Mouse (Mus musculus) CH12.LX (cell line): ENCODE measurements around the gene Atp13a4. TPM values are rescaled to one million over a fixed set of nuclear protein-coding genes. Genes with fewer than 3 reads are reported as not detected.

Experiments used
- DNase-seq: peaks from one replicate; pipeline ENCODE4 v3.0.0-alpha.2; 2013; ENCODE audit errors: extremely low read depth
- H3K27ac ChIP-seq: 2 replicates; pipeline ENCODE4 v1.5.1; 2012; ENCODE audit warnings: low read depth, mild to moderate bottlenecking, control low read depth, moderate library complexity; ENCODE audit not compliant: insufficient read depth
- H3K27me3 ChIP-seq: replicated peaks from 2 replicates; pipeline ENCODE3; 2012; ENCODE audit warnings: inconsistent platforms
- H3K36me3 ChIP-seq, 2 experiments: replicated peaks in 1 of 2; 2 replicates each; pipeline versions ENCODE3 to v1.6.1; 2012; ENCODE audit warnings: inconsistent platforms in 1 of 2, low read length in 1 of 2, mild to moderate bottlenecking in 1 of 2, mixed read lengths in 1 of 2, moderate library complexity in 1 of 2; ENCODE audit not compliant: control insufficient read depth in 1 of 2, insufficient read depth in 1 of 2
- H3K4me1 ChIP-seq, 2 experiments: 2 replicates each; pipeline ENCODE4 v1.6.1; 2012; ENCODE audit warnings: inconsistent platforms in 1 of 2, moderate library complexity in 1 of 2; ENCODE audit not compliant: insufficient read depth in 2 of 2, control insufficient read depth in 1 of 2
- H3K4me2 ChIP-seq: 2 replicates; pipeline ENCODE4 v1.6.1; 2012; ENCODE audit warnings: low read depth, mild to moderate bottlenecking, control low read depth; ENCODE audit not compliant: poor library complexity, insufficient read depth, severe bottlenecking
- H3K4me3 ChIP-seq, 3 experiments: fragments of 150-350 bp in 1 of 3; sonication (generic) in 1 of 3; replicated peaks in 1 of 3; 2 replicates each; pipeline versions ENCODE3 to v1.5.1; 2011 to 2012; ENCODE audit warnings: low read depth in 2 of 3, low read length in 2 of 3, mild to moderate bottlenecking in 2 of 3, moderate library complexity in 2 of 3, control low read depth in 1 of 3, improper control_type of control experiment in 1 of 3, inconsistent platforms in 1 of 3, mixed read lengths in 1 of 3; ENCODE audit not compliant: poor library complexity in 1 of 3
- H3K79me2 ChIP-seq: replicated peaks from 2 replicates; pipeline ENCODE4 v1.6.1; 2012; ENCODE audit warnings: mild to moderate bottlenecking, moderate library complexity; ENCODE audit not compliant: control insufficient read depth, poor library complexity, insufficient read depth, severe bottlenecking; ENCODE audit errors: extremely low read depth
- H3K9ac ChIP-seq: 2 replicates; pipeline ENCODE4 v1.6.1; 2012; ENCODE audit warnings: low read depth, mild to moderate bottlenecking, control low read depth, moderate library complexity; ENCODE audit not compliant: insufficient read depth
- H3K9me3 ChIP-seq: replicated peaks from 2 replicates; pipeline ENCODE3; 2012; ENCODE audit warnings: low read length, inconsistent platforms, mixed read lengths
- CHD1 ChIP-seq: IDR thresholded peaks from 2 replicates; pipeline ENCODE4 v1.6.1; 2012; ENCODE audit warnings: low read depth, low read length, improper control_type of control experiment, inconsistent platforms
- ELF1 ChIP-seq: IDR thresholded peaks from 2 replicates; pipeline ENCODE4 v1.6.1; 2014; ENCODE audit warnings: low read depth, mild to moderate bottlenecking, inconsistent platforms, low read length, improper control_type of control experiment
- EP300 ChIP-seq: IDR thresholded peaks from 2 replicates; pipeline ENCODE4 v1.6.1; 2011; ENCODE audit warnings: low read length, improper control_type of control experiment
- GABPA ChIP-seq: IDR thresholded peaks from 2 replicates; pipeline ENCODE4 v1.6.1; 2012; ENCODE audit warnings: low read depth, low read length, improper control_type of control experiment, inconsistent platforms; ENCODE audit not compliant: insufficient replicate concordance
- HCFC1 ChIP-seq: IDR thresholded peaks from 2 replicates; pipeline ENCODE4 v1.6.1; 2012; ENCODE audit warnings: low read depth, mild to moderate bottlenecking, inconsistent platforms, low read length, improper control_type of control experiment
- IRF4 ChIP-seq: IDR thresholded peaks from 2 replicates; pipeline ENCODE4 v1.6.1; 2014; ENCODE audit warnings: low read depth, mild to moderate bottlenecking, inconsistent platforms, low read length, improper control_type of control experiment
- JUN ChIP-seq: IDR thresholded peaks from 2 replicates; pipeline ENCODE4 v1.6.1; 2011; ENCODE audit warnings: low read depth, mild to moderate bottlenecking, low read length, improper control_type of control experiment, moderate library complexity; ENCODE audit not compliant: insufficient read depth
- MEF2A ChIP-seq: IDR thresholded peaks from 2 replicates; pipeline ENCODE4 v1.6.1; 2014; ENCODE audit warnings: low read depth, mild to moderate bottlenecking, inconsistent platforms, low read length, improper control_type of control experiment, borderline replicate concordance
- MXI1 ChIP-seq: IDR thresholded peaks from 2 replicates; pipeline ENCODE4 v1.6.1; 2011; ENCODE audit warnings: mild to moderate bottlenecking, low read depth, low read length, improper control_type of control experiment
- NRF1 ChIP-seq: IDR thresholded peaks from 2 replicates; pipeline ENCODE4 v1.6.1; 2014; ENCODE audit warnings: low read depth, mild to moderate bottlenecking, inconsistent platforms, low read length, improper control_type of control experiment, moderate library complexity
- PAX5 ChIP-seq: IDR thresholded peaks from 2 replicates; pipeline ENCODE4 v1.6.1; 2012; ENCODE audit warnings: low read length, inconsistent platforms, mixed read lengths
- POLR2A ChIP-seq: IDR thresholded peaks from 2 replicates; pipeline ENCODE4 v1.6.1; 2011; ENCODE audit warnings: low read depth, mild to moderate bottlenecking, improper control_type of control experiment, low read length
- RCOR1 ChIP-seq: conservative IDR thresholded peaks from 2 replicates; pipeline ENCODE4 v1.6.1; 2012; ENCODE audit warnings: low read depth, mild to moderate bottlenecking, inconsistent platforms, low read length, improper control_type of control experiment
- SIN3A ChIP-seq: IDR thresholded peaks from 2 replicates; pipeline ENCODE4 v1.6.1; 2012; ENCODE audit warnings: low read length, improper control_type of control experiment, inconsistent platforms
- TCF12 ChIP-seq: IDR thresholded peaks from 2 replicates; pipeline ENCODE4 v1.6.1; 2014; ENCODE audit warnings: low read depth, mild to moderate bottlenecking, inconsistent platforms, low read length, improper control_type of control experiment
- UBTF ChIP-seq: IDR thresholded peaks from 2 replicates; pipeline ENCODE4 v1.6.1; 2012; ENCODE audit warnings: low read depth, mild to moderate bottlenecking, inconsistent platforms, low read length, improper control_type of control experiment, moderate library complexity
- ZC3H11A ChIP-seq: IDR thresholded peaks from 2 replicates; pipeline ENCODE4 v1.6.1; 2012; ENCODE audit warnings: low read depth, mild to moderate bottlenecking, inconsistent platforms, low read length, improper control_type of control experiment
- dilution Hi-C: fragments of 300-500 bp; cut with MboI; formaldehyde crosslinking; loops from 2 replicates; pipeline ENCODE4 v1.14.3; 2020; ENCODE audit warnings: low sequenced_read_pairs; ENCODE audit not compliant: extremely low pct_unique_long_range_greater_than_20kb, extremely low pct_ligation_motif_present
- in situ Hi-C: fragments of 300-500 bp; cut with MboI; formaldehyde crosslinking; loops from 3 replicates; pipeline ENCODE4 v1.14.3; 2019; ENCODE audit warnings: low sequenced_read_pairs, low pct_ligation_motif_present, low pct_unique_long_range_greater_than_20kb, mixed read lengths
- polyA plus RNA-seq: library from polyadenylated mRNA; unstranded; fragments of >175 nt; gene quantifications from 2 replicates; pipeline ENCODE4 v1.2.1, GENCODE M21; 2012; ENCODE audit warnings: low read depth; ENCODE audit not compliant: insufficient read length
- total RNA-seq, 2 experiments: library from RNA; depleted of rRNA; stranded (reverse); fragments of 300-350 nt in 1 of 2; fragments of >200 nt in 1 of 2; gene quantifications; 2 replicates each; pipeline ENCODE4 v1.2.3; 2012 to 2014

Gene Atp13a4
- total and polyA plus RNA-seq, 3 experiments = not detected

DNA sequence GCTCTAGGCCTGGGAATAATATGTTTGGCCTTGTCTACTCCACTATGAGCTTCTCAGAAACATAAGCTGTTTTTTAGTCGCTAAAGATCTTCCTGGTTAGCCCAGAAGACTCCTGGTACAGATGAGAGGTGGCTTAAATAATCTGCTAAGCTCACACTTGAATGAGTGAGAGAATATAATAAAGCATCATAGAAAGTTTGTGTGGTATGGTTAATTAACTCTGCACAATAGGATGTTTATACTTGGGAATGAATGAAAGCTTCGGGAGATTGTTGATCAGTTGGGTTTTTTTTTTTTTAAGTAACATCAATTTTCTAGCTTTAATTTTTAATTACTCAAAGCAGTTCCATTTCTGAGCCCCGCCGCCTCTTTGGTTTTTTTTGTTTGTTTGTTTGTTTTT is 8.8 kb downstream of the Atp13a4 start:
- Histone ChIP-seq H3K4me2 (no peak overlapping the region), H3K9me3 (no peaks in the 10 kb centered on the region), H3K79me2 (no peaks in the 10 kb centered on the region), H3K27ac (no peak overlapping the region), H3K36me3 (no peaks in the 10 kb centered on the region), H3K27me3 (peaks cover 2% of the 10 kb centered on the region), H3K4me3 (no peak overlapping the region)
- no peak for DNase-seq
- in situ Hi-C loops = no loop called here
- TF ChIP-seq EP300 (no peak), JUN (no peak), PAX5 (no peak), MEF2A (no peak), TCF12 (no peak), ELF1 (no peak), UBTF (no peak), ZC3H11A (no peak), MXI1 (no peak), GABPA (no peak), IRF4 (no peak)
- TF ChIP-seq, all 38 proteins: peak for 0
- Histone ChIP-seq H3K4me1 (peaks cover 0 to 3% of the 10 kb centered on the region in 2 experiments; a peak in 1 of 4 replicates), H3K9ac (no peak overlapping the region)
- dilution Hi-C loops = no loop called here

DNA sequence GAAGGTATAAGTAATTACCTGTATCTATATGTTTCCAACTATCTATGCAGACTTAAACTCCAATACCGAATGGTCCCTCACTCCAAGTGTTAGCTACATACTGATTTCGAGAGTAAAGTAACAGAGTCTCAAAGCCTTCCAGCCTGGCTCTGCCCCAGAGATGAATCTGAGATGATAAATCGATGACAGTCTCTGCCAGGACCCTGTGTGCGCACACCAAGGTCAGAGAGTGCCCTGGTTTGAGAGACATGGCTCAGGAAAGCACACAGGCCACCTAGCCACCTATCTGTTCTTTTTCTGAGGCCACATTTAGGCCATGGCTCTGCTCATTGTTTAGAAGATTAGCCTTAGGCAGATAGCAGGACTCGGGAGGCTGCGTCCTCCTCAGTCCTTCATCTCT is 11.0 kb downstream of the Atp13a4 start:
- Histone ChIP-seq H3K9ac (no peak overlapping the region), H3K4me2 (no peak overlapping the region), H3K27ac (no peak overlapping the region), H3K27me3 (peaks cover 2% of the 10 kb centered on the region), H3K9me3 (no peaks in the 10 kb centered on the region), H3K79me2 (no peaks in the 10 kb centered on the region), H3K4me1 (peaks cover 0 to 9% of the 10 kb centered on the region in 2 experiments; a peak in 1 of 4 replicates), H3K4me3 (no peak overlapping the region), H3K36me3 (no peaks in the 10 kb centered on the region)
- in situ Hi-C loops (no loop called here), dilution Hi-C loops (no loop called here)
- DNase-seq = no peak
- TF ChIP-seq SIN3A = no peak
- TF ChIP-seq HCFC1 = no peak
- TF ChIP-seq JUN = no peak
- TF ChIP-seq MEF2A = no peak
- no peak for TF ChIP-seq RCOR1
- no peak for TF ChIP-seq PAX5
- no peak for TF ChIP-seq TCF12
- no peak for TF ChIP-seq NRF1
- TF ChIP-seq CHD1 = no peak
- no peak for TF ChIP-seq EP300
- no peak for TF ChIP-seq GABPA
- no peak for TF ChIP-seq POLR2A
